Mouse (Mus musculus) left cerebral cortex, adult 9 months (tissue): ENCODE measurements around the gene D6Wsu163e.

ENCODE experiments used
- DNase-seq, 2 experiments: peaks; one replicate each; pipeline ENCODE4 v3.0.0; 2022; ENCODE audit warnings: low spot score in 2 of 2

D6Wsu163e gene

DNA sequence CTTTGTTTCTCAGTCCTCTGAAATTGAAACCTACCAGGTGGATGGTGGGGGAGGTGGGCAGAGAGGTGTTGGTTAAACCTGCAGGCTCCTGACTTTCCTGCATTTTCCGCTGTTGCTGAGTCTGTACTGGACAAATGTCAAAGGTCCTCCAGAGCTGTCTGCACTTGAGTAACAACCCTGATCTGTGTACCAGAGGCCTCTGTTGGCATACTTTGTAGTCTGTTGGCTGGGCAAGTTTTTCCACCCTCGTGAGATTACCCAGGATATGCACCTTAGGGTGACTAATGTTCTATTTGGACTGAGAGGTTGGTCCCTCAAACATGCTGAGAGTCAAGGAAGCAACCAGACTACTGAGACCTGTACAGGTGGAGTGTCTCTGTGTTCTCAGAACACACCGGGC, 66.8 kb downstream of the D6Wsu163e start:
- no peak for DNase-seq

DNA sequence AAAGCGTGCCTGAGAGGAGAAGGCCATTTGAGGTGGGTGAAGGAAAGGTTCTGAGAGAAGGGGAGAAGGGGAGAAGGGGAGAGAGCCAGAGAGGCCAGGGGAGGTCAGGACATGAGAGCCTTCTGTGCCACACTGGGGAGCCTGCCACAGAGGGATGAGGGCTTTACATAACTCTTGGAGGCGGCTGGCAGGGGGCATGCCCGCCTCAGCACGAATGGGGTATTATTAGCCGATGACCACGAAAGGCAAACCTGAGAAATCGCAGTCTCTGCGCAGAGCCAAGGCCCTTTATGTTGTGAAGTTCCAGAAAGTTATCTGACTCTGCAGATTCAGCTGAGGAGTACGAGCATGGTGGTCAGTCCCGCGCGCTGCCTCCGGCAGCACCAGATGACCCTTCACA, 70.3 kb downstream of the D6Wsu163e start:
- no peak for DNase-seq

DNA sequence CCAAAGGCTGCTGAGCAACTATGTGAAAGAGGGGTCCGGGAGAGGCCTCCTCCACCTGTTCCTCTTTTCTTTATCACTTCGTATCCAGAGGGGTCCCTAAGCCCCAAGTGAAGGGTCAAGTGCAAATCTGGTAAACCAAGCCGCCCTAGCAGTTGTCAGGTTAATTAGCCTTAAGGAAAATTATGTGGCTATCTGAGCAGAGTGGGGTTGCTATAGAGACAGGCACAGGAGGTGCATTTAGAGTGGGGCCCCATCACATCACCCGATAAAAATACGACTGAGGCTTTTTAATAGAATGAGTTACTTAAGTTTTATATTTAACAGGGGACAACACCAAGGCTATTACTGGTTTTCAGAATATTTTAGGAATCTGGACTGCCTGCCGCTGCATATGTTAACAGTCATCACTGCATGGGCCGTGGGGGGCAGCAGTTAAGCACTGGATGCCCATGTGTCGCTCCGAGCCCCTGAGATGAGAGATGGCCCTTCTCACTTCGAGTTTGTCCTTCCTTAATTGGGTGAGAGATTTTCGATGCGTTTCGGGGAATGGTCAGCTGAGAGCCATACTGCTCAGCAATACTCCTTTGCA, 72.3 kb downstream of the D6Wsu163e start:
- DNase-seq: no peak

DNA sequence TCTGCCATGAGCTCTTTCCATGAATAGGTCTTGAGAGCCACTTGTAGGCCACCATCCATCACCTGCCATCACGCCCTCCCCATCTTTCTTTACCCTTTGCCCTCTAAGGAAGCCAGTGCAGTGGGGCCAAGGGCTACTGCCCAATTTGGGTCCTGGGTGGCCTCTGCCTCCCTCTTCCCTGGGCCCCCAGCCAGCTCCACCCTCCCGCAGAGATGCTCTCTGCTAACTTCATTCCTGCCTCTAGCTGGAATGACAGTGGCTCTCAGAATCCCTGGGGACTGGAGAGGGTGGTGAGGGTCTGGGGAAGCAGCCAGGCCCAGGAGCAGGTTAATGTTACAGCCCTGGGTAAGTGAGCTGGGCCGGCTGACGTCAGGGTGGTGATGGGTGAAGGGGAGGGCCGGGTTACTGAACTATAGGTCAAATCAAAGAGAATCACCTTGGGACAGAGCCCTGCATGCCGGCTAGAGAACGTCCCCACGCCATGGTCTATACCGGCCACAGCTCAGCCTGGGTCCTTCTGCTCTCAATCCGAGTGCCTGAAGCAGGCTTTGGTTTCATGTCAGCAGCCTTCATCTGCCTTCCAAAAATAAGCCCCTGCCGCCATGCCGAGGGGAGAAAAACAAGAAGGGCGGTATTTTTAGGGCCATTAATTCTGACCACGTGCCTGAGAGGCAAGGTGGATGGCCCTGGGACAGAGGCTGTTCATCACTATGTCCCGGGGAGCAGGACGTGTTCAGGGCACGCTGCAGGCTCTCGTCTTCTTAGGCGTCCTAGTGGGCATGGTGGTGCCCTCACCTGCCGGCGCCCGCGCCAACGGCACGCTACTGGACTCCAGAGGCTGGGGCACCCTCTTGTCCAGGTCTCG, 75.4 kb downstream of the D6Wsu163e start, which contains the start of gene Fgf6:
Gene Fgf6, plus strand, starts transcription at position 681 of the 865 bp plus-strand sequence.
- no peak for DNase-seq

DNA sequence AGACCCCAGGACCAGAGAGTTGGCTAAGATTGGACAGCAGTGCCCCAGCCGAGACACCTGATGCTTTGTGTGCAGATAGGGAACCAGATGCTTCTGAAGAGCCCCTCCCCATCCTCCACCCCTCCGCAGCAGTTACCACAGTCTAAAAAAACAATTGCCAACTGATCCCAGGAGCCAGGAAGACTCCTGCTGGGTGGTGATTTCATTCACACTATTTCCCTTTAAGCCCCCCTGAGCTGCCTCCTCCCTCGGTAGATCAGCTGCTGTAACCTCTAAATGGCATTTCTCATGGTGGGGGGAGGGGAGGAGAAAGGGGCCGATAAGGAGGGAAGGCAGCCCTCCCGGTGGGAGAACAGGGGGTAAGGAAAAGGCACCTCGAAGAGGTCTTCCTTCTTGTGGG, 79.5 kb downstream of the D6Wsu163e start:
- DNase-seq: no peak

DNA sequence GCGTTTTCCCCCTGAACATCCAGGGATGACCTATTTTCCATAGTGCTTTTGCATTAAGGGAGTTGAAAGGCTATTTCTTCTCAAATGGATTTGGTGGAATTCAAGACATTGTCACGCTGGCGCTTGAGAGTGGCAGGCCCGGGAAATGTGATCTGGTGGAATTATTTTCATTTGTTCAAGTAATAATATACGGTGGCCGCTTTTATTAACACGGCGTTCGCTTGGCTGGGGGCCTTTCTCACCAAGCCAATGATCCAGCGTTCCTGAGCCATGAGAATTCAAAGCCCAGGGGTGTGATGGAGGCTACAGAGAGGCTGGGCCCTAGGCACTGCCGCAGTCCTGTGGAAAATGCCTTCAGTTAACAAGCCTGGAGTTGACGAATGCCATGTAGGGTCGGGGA, 80.7 kb downstream of the D6Wsu163e start:
- no peak for DNase-seq

DNA sequence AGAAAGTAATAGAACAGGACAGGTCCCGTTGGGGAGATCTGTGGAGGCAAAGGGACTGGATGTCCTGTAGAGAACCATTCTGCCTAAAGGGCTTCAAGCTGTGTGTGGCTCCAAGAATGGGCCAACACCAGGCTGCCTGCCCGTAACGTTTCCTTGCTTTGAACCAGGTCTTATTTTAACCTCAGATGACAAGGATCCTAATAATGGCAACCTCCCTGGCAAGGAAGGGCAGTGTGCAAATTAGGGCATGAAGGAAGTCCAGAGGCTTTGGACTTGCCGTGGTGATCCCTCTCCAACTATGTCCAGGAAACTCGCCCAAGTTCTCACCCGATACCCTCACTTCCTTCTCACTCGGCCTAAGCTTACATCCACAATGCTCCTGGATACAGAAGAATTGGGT, 85.1 kb downstream of the D6Wsu163e start:
- no peak for DNase-seq
